Mouse (Mus musculus) heart, embryonic 10.5 days (tissue): ENCODE results near the gene Smco3. TPM values are rescaled to one million over a fixed set of nuclear protein-coding genes. Genes with fewer than 3 reads are reported as not detected.

Source experiments
- DNase-seq: peaks from one replicate; pipeline ENCODE4 v3.0.0-alpha.2; 2017; ENCODE audit warnings: low spot score
- H3K27ac ChIP-seq: fragments of 300-500 bp; sonication (generic); 2 replicates; pipeline ENCODE4 v1.5.1; 2016; ENCODE audit warnings: mild to moderate bottlenecking
- H3K27me3 ChIP-seq: fragments of 300-500 bp; sonication (generic); 2 replicates; pipeline ENCODE4 v1.6.1; 2016; ENCODE audit warnings: mild to moderate bottlenecking; ENCODE audit not compliant: poor library complexity, insufficient read depth, severe bottlenecking
- H3K36me3 ChIP-seq: fragments of 300-500 bp; sonication (generic); 2 replicates; pipeline ENCODE4 v1.6.1; 2016; ENCODE audit warnings: mild to moderate bottlenecking, moderate library complexity
- H3K4me1 ChIP-seq: fragments of 300-500 bp; sonication (generic); 2 replicates; pipeline ENCODE4 v1.6.1; 2016; ENCODE audit warnings: mild to moderate bottlenecking
- H3K4me3 ChIP-seq: fragments of 300-500 bp; sonication (generic); 2 replicates; pipeline ENCODE4 v1.5.1; 2016; ENCODE audit warnings: mild to moderate bottlenecking, moderate library complexity
- H3K9me3 ChIP-seq: fragments of 300-500 bp; sonication (generic); 2 replicates; pipeline ENCODE4 v1.6.1; 2016; ENCODE audit warnings: mild to moderate bottlenecking, moderate library complexity
- WGBS: fragments of 180-500 bp; shearing (Covaris S2); methylation state at CpG from one replicate; pipeline ENCODE4 v1.1.7; 2016; 5-methylcytosine and 5-hydroxymethylcytosine counted together
- polyA plus RNA-seq: library from polyadenylated mRNA; unstranded; fragments of >200 nt; fragmentation: Nextera tagmentation; extraction: Ambion mirVana; gene quantifications from 2 replicates; pipeline ENCODE4 v1.2.1, GENCODE M21; 2016

The Smco3 gene
- polyA plus RNA-seq, 1 experiment from 2014 or later = not detected

DNA sequence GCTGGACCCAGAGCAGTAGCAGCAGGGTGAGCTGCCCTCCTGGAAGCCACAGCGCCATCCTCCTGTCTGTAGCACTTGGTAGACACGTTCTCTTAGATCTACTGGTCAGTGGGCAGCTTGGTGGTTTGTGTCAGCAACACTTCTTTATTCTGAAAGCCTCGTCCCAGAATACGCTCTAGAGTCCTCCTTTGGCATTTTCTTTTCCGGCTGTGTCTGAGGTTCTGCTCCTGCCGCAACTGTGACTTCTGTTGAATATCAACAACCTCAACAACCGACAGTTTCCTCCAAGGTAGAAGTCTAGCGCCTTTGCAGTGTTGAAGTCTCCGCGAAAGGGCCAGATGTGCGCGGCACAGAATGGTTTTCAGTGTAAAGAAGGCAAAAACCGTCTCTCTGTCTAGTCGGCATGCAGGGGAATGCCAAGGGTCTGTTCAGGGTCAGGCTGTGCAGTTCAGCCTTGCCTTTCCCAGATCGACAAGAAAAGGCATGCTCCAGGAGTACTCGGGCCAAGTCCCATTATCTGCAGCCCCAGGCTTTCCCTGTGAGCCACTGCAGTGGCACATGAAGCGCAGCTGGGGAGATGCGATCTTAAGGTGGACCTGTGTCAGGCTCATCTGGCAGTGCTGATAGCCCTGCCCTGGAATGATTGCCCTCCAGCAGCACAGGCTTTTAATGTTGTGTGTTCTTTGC lies 22.1 kb upstream of the Smco3 start, which contains the start of gene Art4:
Gene Art4, minus strand, starts transcription at position 548 of the 687 bp plus-strand sequence.
- peak; percentile 94 for DNase-seq
- H3K4me1 ChIP-seq = peaks cover 67% of the 10 kb centered on the region
- 14% methylated on average over 18 of the region's 18 CpGs for WGBS

DNA sequence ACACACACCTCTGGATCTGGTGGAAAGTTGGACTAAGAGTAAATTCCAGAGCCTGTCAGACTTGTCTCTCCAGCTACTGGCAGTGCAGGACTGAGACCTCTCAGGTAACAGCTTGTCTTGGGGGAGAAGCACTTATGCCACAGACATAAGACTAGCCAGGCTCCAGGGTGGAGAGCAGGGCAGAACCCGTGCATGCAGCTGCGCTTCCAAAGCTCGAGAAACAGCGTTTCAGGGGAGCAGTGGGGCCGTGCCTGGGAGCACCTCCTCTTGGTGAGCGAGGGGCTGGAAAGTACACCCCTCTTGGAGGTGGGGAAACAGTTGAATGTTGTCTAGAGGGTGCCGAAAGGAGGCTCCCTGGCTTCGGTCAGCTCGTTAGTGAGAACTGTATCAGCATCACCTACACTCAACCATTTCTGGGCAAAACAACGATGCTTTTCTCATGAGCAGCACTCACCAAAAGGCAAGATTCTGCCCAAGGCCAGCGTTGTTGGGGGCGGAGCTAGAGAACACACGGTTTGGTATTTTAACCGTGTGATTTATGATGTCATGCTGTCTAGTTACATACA lies 20.9 kb upstream of the Smco3 start:
- Histone ChIP-seq H3K36me3 (peaks cover 6% of the 10 kb centered on the region), H3K4me3 (peak overlapping the region; percentile 48), H3K27ac (peak overlapping the region; percentile 89), H3K9me3 (no peaks in the 10 kb centered on the region), H3K27me3 (no peaks in the 10 kb centered on the region), H3K4me1 (peaks cover 70% of the 10 kb centered on the region)
- no peak for DNase-seq
- WGBS = 27% methylated on average over 14 of the region's 14 CpGs

More for the DNA sequence above, 22.1 kb upstream of the Smco3 start, which contains the start of gene Art4:
- H3K27ac ChIP-seq = peak within 1 kb of the TSS; percentile 89
- peak within 1 kb of the TSS; percentile 48 for H3K4me3 ChIP-seq
- H3K9me3 ChIP-seq = no peaks in the 10 kb centered on the region
- no peaks in the 10 kb centered on the region; the same call in 1 of the 2 replicates for H3K36me3 ChIP-seq
- no peaks in the 10 kb centered on the region for H3K27me3 ChIP-seq

DNA sequence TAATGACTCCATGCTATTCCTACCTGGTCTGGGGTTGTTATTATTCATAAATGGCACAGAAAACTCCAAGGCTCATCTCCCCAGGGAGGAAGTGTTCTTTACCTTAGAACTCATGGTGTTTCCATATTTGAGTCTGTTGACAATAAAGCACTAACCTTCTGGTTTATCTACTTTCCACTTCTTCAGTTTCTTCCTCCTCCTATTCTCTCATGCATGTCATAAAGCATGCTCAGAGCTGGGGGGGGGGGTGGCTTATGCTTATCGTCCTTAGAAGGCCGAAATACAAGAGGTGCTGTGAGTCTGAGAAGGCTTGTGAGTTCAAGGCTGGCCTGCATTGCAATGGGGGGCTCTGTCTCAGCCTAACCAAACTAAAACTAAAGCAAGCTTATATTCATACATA lies 19.9 kb upstream of the Smco3 start:
- H3K9me3 ChIP-seq = no peaks in the 10 kb centered on the region
- H3K36me3 ChIP-seq = peaks cover 6% of the 10 kb centered on the region
- no peak for DNase-seq
- no peaks in the 10 kb centered on the region for H3K27me3 ChIP-seq
- peaks cover 63% of the 10 kb centered on the region for H3K4me1 ChIP-seq
- peak overlapping the region; percentile 89 for H3K27ac ChIP-seq
- H3K4me3 ChIP-seq = peak overlapping the region; percentile 48; the same call in 1 of the 2 replicates
- WGBS = 73% methylated on average over 2 of the region's 2 CpGs

DNA sequence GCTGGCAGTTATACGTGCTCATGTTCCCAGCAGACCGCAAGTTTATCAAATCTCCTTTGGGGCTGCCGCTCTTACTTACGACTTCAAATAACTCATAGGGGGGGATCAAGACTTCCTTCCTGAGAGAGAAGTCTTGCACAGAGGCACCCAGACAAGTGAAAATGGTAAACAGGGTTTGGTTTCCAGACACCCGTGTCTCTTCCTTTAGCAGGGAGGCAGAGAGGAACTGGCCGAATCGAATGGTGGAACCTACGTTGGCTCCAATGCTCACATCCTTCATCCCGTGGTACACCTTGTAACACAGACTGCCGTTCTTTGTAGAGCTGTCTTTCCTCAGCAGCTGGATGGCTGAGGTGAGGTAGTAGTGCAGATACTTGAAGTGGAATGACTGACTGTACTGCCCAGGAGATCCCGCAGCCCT lies 19.1 kb upstream of the Smco3 start:
- Histone ChIP-seq H3K27ac (peak overlapping the region; percentile 39; the same call in 1 of the 2 replicates), H3K27me3 (no peaks in the 10 kb centered on the region), H3K4me3 (no peak overlapping the region)

DNA sequence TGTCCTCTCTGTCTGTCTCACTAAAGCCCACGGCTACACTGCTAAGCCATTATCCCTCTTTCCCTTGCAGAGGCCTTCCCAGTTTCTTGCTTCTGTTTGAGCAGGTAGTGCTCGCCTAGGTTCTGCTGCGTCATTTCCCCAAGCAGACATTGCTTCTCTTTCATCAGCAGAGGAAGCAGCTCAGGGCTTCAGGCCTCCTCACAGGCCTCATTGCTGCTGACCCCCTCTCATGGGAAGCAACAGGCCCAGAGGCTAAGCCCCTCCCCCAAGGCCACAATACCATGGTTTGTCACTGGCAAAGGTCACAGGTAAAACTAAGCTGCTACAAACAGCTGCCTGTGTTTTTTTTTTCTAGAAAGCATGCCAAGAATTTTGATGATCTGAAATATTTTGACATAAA lies 17.5 kb upstream of the Smco3 start:
- Histone ChIP-seq H3K27ac (peak overlapping the region; percentile 60), H3K9me3 (no peaks in the 10 kb centered on the region), H3K36me3 (peaks cover 12% of the 10 kb centered on the region), H3K4me1 (peaks cover 39% of the 10 kb centered on the region), H3K27me3 (no peaks in the 10 kb centered on the region), H3K4me3 (no peak overlapping the region)
- DNase-seq = no peak
- WGBS = 45% methylated on average over 3 of the region's 3 CpGs

More for the DNA sequence above, 19.1 kb upstream of the Smco3 start:
- Histone ChIP-seq H3K36me3 (peaks cover 8% of the 10 kb centered on the region), H3K4me1 (peaks cover 55% of the 10 kb centered on the region), H3K9me3 (no peaks in the 10 kb centered on the region)
- no peak for DNase-seq
- 77% methylated on average over 11 of the region's 11 CpGs for WGBS

DNA sequence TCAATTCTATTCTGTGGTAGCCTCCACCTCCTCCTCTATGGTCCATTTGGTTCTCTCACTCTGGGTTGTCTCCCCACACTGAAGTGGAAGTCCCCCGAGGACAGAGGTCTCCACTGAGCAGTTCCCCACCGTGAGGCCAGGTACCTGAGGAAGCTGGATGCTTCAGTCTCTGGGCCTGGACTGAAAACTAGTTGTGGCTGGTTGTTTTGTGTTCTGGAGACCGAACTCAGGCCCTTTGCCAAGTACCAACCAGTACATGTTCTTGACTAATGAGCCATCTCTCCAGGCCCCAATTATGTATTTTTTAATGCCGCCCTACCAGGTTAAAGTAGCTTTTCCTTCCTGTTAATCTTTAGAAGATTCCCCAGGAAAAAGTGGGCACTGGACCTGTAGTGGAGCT lies 17.1 kb upstream of the Smco3 start:
- Histone ChIP-seq H3K27ac (peak overlapping the region; percentile 60), H3K27me3 (no peaks in the 10 kb centered on the region), H3K9me3 (no peaks in the 10 kb centered on the region), H3K4me1 (peaks cover 34% of the 10 kb centered on the region), H3K4me3 (no peak overlapping the region), H3K36me3 (peaks cover 12% of the 10 kb centered on the region)
- DNase-seq = no peak
- 81% methylated on average over 4 of the region's 4 CpGs for WGBS

DNA sequence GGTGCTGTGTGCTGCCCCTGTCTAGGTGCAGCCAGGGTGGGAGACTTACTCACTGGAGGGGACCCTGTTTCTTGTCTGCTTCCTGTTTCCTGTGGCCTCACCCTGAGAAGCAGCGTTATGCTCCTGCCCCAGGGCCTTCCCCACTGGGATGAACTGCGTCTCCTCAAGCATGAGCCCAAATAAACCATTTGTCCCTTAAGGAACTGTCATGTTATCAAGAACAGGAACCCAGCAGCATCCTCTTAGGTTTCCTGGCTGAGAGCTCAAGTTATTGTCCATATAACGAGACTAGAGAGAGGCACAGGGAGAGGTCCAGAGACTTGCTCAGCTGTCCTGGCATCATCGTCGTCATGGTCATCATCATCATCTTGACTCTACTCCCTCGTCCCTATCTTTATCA lies 15.0 kb upstream of the Smco3 start:
- H3K27me3 ChIP-seq = no peaks in the 10 kb centered on the region
- no peaks in the 10 kb centered on the region for H3K9me3 ChIP-seq
- peaks cover 15% of the 10 kb centered on the region for H3K4me1 ChIP-seq
- peaks cover 12% of the 10 kb centered on the region for H3K36me3 ChIP-seq
- H3K4me3 ChIP-seq = no peak overlapping the region
- peak; percentile 64 for DNase-seq
- no peak overlapping the region for H3K27ac ChIP-seq
- 54% methylated on average over 6 of the region's 6 CpGs for WGBS

DNA sequence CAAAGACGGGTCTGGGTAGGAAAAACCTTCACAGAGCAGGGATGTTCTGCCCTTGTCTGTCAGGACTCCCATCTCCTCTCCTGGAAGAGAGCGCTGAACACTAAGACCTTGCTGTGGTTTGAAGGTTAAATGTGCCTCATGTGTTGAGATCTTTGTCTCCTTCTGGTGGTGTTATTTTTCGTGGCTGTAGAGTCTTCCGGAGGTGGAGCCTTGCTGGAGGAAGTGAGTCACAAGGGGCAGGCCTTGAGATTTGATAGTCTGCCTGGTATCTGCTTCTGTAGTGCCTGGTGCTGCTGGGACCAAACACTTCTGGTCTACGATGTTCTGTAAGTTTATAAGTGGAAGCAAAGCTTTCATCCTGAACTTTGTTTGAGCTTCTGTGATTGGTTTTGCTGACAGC lies 13.7 kb upstream of the Smco3 start:
- H3K27me3 ChIP-seq = no peaks in the 10 kb centered on the region
- H3K4me3 ChIP-seq = no peak overlapping the region
- 83% methylated on average over 5 of the region's 5 CpGs for WGBS
- H3K4me1 ChIP-seq = peaks cover 7% of the 10 kb centered on the region
- peaks cover 12% of the 10 kb centered on the region for H3K36me3 ChIP-seq
- no peaks in the 10 kb centered on the region for H3K9me3 ChIP-seq
- no peak overlapping the region for H3K27ac ChIP-seq
- no peak for DNase-seq

DNA sequence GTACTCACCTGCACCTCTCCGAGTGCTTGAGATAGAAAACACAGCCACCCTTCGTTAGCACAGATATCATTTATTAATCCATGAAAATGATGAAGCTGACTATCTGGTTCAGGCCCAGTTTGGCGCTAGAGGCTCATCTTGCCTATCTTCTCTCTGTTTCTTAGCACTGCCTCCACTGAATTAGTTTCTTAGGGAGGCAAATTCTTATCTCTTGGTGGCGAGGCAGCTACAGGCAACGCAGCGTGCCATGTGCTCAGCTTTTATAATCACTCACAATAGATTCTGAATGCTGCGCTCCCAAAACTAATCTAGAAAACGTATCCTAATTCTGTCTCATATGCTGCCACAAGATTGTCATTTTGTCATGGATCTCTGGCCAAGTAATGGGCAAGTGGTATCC lies 13.1 kb upstream of the Smco3 start:
- Histone ChIP-seq H3K9me3 (no peaks in the 10 kb centered on the region), H3K4me3 (no peak overlapping the region), H3K4me1 (peaks cover 7% of the 10 kb centered on the region), H3K27ac (no peak overlapping the region), H3K36me3 (peaks cover 12% of the 10 kb centered on the region), H3K27me3 (no peaks in the 10 kb centered on the region)
- peak; percentile 38 for DNase-seq
- 83% methylated on average over 8 of the region's 8 CpGs for WGBS

DNA sequence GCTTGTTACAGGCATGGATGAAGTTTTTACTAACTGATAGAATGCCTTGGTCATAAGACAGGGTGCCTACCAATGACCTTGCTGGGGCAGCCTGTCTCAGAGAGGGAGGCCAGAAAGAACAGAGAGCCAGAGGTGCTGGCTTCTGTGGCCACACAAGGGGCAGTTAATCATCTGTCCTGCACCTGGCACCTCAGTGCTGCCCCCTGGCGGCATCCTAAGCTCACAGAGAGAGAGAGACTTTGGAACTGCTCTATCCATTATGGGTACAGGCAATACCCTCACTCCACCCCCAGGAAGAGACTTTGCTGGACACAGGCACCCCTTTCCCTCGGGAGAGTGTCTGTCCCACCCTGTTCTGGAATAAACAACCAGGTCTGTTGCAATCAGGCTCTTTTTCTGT lies 12.5 kb upstream of the Smco3 start:
- H3K36me3 ChIP-seq = peaks cover 12% of the 10 kb centered on the region
- no peak overlapping the region for H3K27ac ChIP-seq
- peak; percentile 87 for DNase-seq

DNA sequence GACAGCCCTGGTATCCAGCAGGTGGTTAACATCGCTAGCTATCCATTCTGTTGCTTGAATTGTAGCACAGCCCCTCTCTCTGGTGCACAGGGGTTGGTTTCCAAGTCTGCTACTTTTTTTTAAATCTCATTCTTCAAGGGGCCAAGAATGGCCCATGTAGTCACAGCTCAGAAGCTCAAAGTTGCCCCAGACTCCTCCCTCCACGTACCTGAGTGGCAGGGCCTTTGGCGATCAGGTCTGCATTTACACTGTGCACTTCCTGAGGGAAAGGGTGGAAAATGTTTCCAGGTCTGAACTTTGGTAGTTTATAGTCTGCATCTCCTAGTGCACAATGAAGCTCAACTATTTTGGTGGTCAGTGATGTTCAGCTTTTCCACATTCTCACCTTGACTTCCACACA lies 12.0 kb upstream of the Smco3 start:
- Histone ChIP-seq H3K27ac (no peak overlapping the region), H3K4me1 (peaks cover 3% of the 10 kb centered on the region; the same call in 1 of the 2 replicates), H3K27me3 (no peaks in the 10 kb centered on the region), H3K9me3 (no peaks in the 10 kb centered on the region), H3K36me3 (peaks cover 12% of the 10 kb centered on the region), H3K4me3 (no peak overlapping the region)
- WGBS = 90% methylated on average over 3 of the region's 3 CpGs
- no peak for DNase-seq

More for the DNA sequence above, 12.5 kb upstream of the Smco3 start:
- Histone ChIP-seq H3K27me3 (no peaks in the 10 kb centered on the region), H3K4me1 (peaks cover 6% of the 10 kb centered on the region), H3K4me3 (no peak overlapping the region), H3K9me3 (no peaks in the 10 kb centered on the region)
- 31% methylated on average over 2 of the region's 2 CpGs for WGBS

DNA sequence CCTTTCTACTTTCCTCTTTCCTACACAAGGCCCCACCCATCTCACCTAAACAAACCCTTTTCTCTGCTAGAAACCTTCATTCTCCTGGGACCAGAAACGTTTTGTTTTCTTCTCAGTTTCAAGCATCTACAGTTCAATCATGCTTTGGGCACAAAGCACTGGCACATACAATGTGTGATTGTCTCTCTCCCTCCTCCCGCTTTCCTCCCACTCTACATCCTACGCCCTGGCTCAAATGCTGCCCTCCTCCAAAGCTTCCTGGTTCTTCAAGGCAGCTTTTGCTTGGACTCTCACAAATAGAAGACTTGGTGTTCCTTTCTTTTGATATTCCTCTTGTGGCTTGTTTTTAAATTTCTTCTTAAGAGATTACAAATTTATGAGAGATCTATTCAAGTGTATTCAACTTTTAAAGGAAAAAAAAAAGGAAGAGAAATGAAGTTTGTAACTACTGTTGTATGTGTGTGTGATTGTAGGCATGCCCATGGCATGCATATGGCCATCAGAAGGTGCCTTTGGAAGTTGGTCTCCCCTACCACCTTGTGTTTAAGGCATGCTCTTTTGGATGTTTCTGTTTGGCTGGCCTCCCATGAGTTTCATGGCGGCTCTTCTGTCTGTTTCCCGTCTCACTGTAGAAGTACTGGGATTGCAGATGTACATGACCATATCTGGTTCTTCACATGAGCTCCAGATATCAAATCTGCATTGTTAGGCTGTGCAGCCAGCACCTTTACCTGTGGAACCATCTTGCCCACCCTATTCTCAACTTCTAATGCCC lies 10.6 kb upstream of the Smco3 start:
- no peaks in the 10 kb centered on the region for H3K27me3 ChIP-seq
- H3K27ac ChIP-seq = no peak overlapping the region
- H3K36me3 ChIP-seq = peaks cover 6% of the 10 kb centered on the region; the same call in 1 of the 2 replicates
- 73% methylated on average over 5 of the region's 5 CpGs for WGBS
- H3K4me3 ChIP-seq = no peak overlapping the region
- no peaks in the 10 kb centered on the region for H3K4me1 ChIP-seq
- DNase-seq = no peak
- no peaks in the 10 kb centered on the region for H3K9me3 ChIP-seq

DNA sequence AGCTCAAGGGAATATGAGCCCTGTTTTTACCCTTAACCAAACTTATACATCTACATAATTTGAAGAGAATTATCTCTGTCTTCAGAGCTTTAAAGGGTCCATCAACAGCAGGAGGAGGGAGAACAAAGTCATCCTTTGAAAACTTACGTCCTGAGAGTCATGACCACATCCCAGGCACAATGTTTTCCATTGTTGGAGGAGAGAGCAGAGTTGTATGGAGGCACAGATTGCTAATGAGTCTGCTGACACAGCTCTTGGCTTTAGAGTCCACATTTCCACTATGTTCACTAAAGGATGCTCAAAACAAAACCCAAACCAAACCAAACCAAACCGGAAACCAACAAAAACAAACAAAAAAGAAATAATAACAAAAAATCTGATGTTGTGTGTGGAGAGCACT lies 9.7 kb upstream of the Smco3 start:
- H3K9me3 ChIP-seq = no peaks in the 10 kb centered on the region

More for the DNA sequence above, 9.7 kb upstream of the Smco3 start:
- no peak overlapping the region for H3K27ac ChIP-seq
- 65% methylated on average over 2 of the region's 2 CpGs for WGBS
- peaks cover 6% of the 10 kb centered on the region; the same call in 1 of the 2 replicates for H3K36me3 ChIP-seq
- DNase-seq = no peak
- no peak overlapping the region for H3K4me3 ChIP-seq
- H3K4me1 ChIP-seq = no peaks in the 10 kb centered on the region
- no peaks in the 10 kb centered on the region for H3K27me3 ChIP-seq
